Mouse (Mus musculus) forebrain, embryonic 13.5 days (tissue): ENCODE measurements around the gene Exoc2. TPM values are rescaled to one million over a fixed set of nuclear protein-coding genes. Genes with fewer than 3 reads are reported as not detected.

Experiments
- ATAC-seq: fragments of 200-750 bp; cut with Nextera tagmentation; 2 replicates; pipeline ENCODE4 v1.8.0; 2017
- H3K27ac ChIP-seq: fragments of 300-500 bp; sonication (generic); 2 replicates; pipeline ENCODE4 v1.5.1; 2015; ENCODE audit warnings: inconsistent platforms, mild to moderate bottlenecking, moderate library complexity
- H3K27me3 ChIP-seq: fragments of 300-500 bp; sonication (generic); 2 replicates; pipeline ENCODE4 v1.6.1; 2015; ENCODE audit warnings: mild to moderate bottlenecking, inconsistent platforms
- H3K36me3 ChIP-seq: fragments of 300-500 bp; sonication (generic); 2 replicates; pipeline ENCODE4 v1.6.1; 2015; ENCODE audit warnings: mild to moderate bottlenecking, inconsistent platforms; ENCODE audit not compliant: poor library complexity, severe bottlenecking
- H3K4me1 ChIP-seq: fragments of 300-500 bp; sonication (generic); 2 replicates; pipeline ENCODE4 v1.6.1; 2015; ENCODE audit warnings: inconsistent platforms
- H3K4me2 ChIP-seq: fragments of 300-500 bp; sonication (generic); 2 replicates; pipeline ENCODE4 v1.6.1; 2015; ENCODE audit warnings: inconsistent platforms, mild to moderate bottlenecking, moderate library complexity
- H3K4me3 ChIP-seq: fragments of 300-500 bp; sonication (generic); 2 replicates; pipeline ENCODE4 v1.5.1; 2015; ENCODE audit warnings: mild to moderate bottlenecking, inconsistent platforms
- H3K9ac ChIP-seq: fragments of 300-500 bp; sonication (generic); 2 replicates; pipeline ENCODE4 v1.6.1; 2015; ENCODE audit warnings: mild to moderate bottlenecking, inconsistent platforms
- H3K9me3 ChIP-seq: fragments of 300-500 bp; sonication (generic); replicated peaks from 2 replicates; pipeline ENCODE4 v1.6.1; 2016; ENCODE audit warnings: inconsistent platforms
- WGBS: fragments of 180-500 bp; shearing (Covaris S2); methylation state at CpG from one replicate; pipeline ENCODE4 v1.1.7; 2015; 5-methylcytosine and 5-hydroxymethylcytosine counted together
- polyA plus RNA-seq: library from polyadenylated mRNA; unstranded; fragments of >200 nt; fragmentation: Nextera tagmentation; extraction: Ambion mirVana; gene quantifications from 2 replicates; pipeline ENCODE4 v1.2.1, GENCODE M21; 2015

The Exoc2 gene
- polyA plus RNA-seq, 1 experiment from 2014 or later: 40.8 TPM

DNA sequence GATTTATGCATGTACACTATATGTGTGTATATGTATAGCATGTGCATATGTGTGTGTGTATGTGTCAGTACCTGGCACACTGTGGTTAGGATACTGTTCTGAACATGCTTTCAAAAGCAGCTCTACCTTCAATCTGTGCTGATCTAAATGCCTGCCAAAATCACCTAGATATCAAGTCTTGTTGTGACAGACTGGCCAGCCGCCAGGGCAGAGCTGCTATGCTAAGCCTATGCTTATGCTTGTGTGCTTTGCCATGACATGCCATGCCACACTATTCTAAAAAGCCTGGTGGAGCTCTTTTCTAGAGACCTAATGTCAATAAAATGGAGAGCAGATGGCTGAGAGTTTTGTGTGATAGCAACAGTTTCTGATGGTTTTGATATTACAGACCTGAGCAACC, 94.0 kb downstream of the Exoc2 start:
- H3K9ac ChIP-seq: no peak overlapping the region
- WGBS: 86% methylated on average over 1 of the region's 1 CpGs
- ATAC-seq: peak; percentile 81

DNA sequence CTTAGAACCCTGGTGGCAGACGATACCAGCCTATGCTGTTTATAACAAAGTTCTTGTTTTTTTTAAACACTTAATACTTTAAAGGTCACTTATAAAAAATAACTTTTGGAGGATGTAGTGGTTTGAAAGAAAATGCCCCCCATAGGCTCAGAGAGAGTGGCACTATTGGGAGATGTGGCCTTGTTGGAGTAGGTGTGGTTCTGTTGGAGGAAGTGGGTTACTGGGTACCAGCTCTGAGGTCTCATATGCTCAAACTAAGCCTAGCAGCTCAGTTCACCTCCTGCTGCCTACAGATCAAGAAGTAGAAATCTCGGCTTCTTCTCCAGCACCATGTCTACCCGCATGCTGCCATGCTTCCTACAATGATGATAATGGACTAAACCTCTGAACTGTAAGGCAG, 98.1 kb downstream of the Exoc2 start:
- H3K4me2 ChIP-seq: no peak overlapping the region
- 95% methylated on average over 3 of the region's 3 CpGs for WGBS
- no peak for ATAC-seq
- no peak overlapping the region for H3K9ac ChIP-seq
- H3K27ac ChIP-seq: no peak overlapping the region
- H3K36me3 ChIP-seq: peaks cover 42% of the 10 kb centered on the region
- no peak overlapping the region for H3K4me3 ChIP-seq
- no peaks in the 10 kb centered on the region for H3K27me3 ChIP-seq
- no peaks in the 10 kb centered on the region for H3K9me3 ChIP-seq
- no peaks in the 10 kb centered on the region for H3K4me1 ChIP-seq

More for the DNA sequence above, 94.0 kb downstream of the Exoc2 start:
- H3K27me3 ChIP-seq: no peaks in the 10 kb centered on the region
- no peak overlapping the region for H3K27ac ChIP-seq
- H3K36me3 ChIP-seq: peaks cover 34% of the 10 kb centered on the region
- no peaks in the 10 kb centered on the region for H3K9me3 ChIP-seq
- H3K4me3 ChIP-seq: no peak overlapping the region
- no peaks in the 10 kb centered on the region for H3K4me1 ChIP-seq
- no peak overlapping the region for H3K4me2 ChIP-seq

DNA sequence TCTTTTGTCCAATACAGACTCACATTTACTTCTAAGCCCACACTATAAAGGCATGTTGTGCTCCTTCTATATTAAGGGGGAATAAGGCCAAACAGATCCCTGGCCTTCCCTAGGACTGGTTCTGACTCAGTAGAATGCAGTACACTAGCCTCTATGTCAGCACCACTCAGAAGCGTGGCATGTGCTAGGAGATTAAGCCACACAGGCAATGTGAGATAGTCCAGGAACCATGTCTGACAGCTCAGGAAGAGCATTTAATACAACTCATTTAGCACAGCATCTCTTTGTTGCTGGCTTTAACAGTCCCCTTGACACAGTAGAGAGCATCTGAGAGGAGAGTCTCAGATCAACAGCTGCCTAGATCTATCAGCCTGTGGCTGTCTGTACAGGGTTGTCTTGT, 100.4 kb downstream of the Exoc2 start:
- WGBS: 81% methylated on average over 1 of the region's 1 CpGs
- H3K4me3 ChIP-seq: no peak overlapping the region
- peaks cover 55% of the 10 kb centered on the region for H3K36me3 ChIP-seq
- H3K27ac ChIP-seq: no peak overlapping the region
- H3K4me2 ChIP-seq: no peak overlapping the region
- H3K27me3 ChIP-seq: no peaks in the 10 kb centered on the region
- no peak for ATAC-seq
- no peak overlapping the region for H3K9ac ChIP-seq
- no peaks in the 10 kb centered on the region for H3K9me3 ChIP-seq
- H3K4me1 ChIP-seq: no peaks in the 10 kb centered on the region

DNA sequence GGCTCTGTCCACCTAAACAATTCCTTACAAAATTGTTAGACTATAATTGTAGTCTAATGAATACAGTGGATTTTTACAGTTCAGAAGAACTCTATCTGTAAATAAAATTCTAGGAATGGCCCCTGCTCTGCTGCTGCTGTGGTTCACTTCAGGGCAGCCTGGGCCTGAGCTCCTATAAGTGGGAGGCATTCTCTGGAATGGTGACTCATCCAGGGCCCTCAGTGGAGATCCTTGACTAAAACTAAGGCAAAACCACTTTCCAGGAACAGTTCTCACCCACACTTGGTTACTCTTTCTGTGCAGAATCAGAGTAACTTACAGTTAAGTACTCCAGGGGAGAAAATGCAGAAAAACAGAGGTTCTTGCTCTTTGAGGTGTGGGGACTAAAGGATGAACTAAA, 108.4 kb downstream of the Exoc2 start:
- H3K27ac ChIP-seq: no peak overlapping the region
- H3K27me3 ChIP-seq: no peaks in the 10 kb centered on the region
- no peak for ATAC-seq

DNA sequence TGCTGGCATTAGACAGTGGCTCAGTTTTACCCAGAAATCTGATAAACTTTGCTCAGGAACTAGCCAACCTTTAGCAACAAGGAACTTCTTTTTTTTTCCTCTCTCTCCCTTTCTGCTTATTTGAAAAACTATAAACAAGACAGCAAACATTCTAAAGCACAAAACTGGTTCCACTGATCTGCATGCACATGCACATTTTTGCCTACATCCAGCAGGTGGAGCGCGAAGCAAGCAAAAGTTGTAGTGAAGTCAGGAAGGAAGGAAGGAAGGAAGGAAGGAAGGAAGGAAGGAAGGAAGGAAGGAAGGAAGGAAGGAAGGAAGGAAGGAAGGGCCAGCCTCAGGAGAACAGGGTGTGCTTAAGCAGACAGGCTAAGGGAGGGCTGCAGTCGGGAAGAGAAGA, 109.9 kb downstream of the Exoc2 start:
- no peak for ATAC-seq

More for the DNA sequence above, 108.4 kb downstream of the Exoc2 start:
- Histone ChIP-seq H3K4me3 (no peak overlapping the region), H3K4me1 (no peaks in the 10 kb centered on the region), H3K9ac (no peak overlapping the region), H3K4me2 (no peak overlapping the region), H3K9me3 (no peaks in the 10 kb centered on the region), H3K36me3 (peaks cover 38% of the 10 kb centered on the region)

DNA sequence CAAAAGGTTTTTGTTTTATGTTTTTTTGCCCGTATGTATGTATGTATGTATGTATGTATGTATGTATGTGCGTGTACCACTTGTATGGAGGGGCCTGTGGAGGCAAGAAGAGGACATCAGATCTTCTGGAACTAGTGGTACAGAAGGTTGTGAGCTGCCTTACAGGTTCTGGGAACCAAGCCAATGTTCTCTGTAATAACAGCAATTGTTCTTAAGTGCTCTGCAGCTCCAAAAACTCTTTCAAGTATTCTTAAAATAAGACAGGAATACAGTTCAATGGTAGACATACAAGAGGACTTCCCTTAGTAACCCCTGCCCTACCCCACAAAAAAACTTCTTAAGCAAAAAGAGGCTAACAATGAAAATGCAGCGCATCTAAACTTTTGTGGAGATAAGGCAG, 115.5 kb downstream of the Exoc2 start:
- peaks cover 36% of the 10 kb centered on the region for H3K36me3 ChIP-seq
- WGBS: 82% methylated on average over 3 of the region's 3 CpGs
- no peaks in the 10 kb centered on the region for H3K4me1 ChIP-seq
- no peaks in the 10 kb centered on the region for H3K27me3 ChIP-seq
- no peak overlapping the region for H3K4me3 ChIP-seq
- no peak for ATAC-seq
- H3K9me3 ChIP-seq: no peaks in the 10 kb centered on the region
- no peak overlapping the region for H3K27ac ChIP-seq
- H3K4me2 ChIP-seq: no peak overlapping the region
- no peak overlapping the region for H3K9ac ChIP-seq

More for the DNA sequence above, 109.9 kb downstream of the Exoc2 start:
- Histone ChIP-seq H3K4me3 (no peak overlapping the region), H3K36me3 (peaks cover 29% of the 10 kb centered on the region), H3K27ac (no peak overlapping the region), H3K9me3 (no peaks in the 10 kb centered on the region), H3K4me2 (no peak overlapping the region), H3K27me3 (no peaks in the 10 kb centered on the region), H3K4me1 (no peaks in the 10 kb centered on the region), H3K9ac (no peak overlapping the region)
- 81% methylated on average over 3 of the region's 3 CpGs for WGBS

DNA sequence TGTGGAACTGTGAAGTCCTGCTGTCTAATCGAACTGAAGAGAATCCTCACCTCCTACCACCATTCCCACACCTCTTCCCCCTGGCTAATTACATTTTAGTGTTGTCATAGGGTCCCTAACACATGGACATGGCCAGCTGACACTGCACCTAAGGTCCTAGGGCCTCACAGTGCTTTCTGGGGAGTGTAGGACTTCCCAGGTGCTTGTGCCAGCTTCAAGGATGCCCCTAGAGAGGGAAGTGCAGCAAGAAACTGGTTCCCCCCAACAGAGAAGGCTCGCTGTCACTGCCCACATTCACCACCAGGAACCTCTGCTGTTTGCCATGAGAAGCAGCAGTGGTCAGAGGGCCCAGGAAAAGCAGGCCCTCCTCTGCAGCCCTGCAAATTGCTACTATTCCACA, 123.2 kb downstream of the Exoc2 start:
- WGBS: 82% methylated on average over 2 of the region's 2 CpGs
- Histone ChIP-seq H3K27me3 (no peaks in the 10 kb centered on the region), H3K36me3 (peaks cover 16% of the 10 kb centered on the region), H3K4me2 (no peak overlapping the region), H3K4me1 (peaks cover 5% of the 10 kb centered on the region; the same call in 1 of the 2 replicates), H3K9me3 (no peaks in the 10 kb centered on the region), H3K4me3 (no peak overlapping the region), H3K27ac (no peak overlapping the region), H3K9ac (no peak overlapping the region)
- no peak for ATAC-seq

DNA sequence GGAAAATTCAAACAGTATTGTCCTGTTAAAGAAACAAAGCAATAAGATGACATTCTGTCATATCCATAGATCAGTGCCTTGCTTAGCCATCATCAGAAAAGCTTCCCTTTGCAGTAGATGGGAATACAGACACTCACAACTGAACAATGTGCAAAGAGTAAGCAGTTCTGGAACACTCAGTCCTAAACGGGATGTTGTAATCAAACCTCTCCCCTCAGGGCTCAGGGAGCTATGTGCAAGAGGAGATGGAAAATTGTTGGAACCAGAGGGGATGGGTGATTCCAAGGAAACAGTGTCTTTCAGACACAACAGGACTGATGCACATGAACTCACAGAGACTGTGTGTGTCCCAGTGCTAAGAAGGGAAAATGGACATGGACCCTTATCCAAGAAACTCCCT, 125.9 kb downstream of the Exoc2 start:
- H3K4me3 ChIP-seq: no peak overlapping the region
- no peaks in the 10 kb centered on the region for H3K9me3 ChIP-seq
- ATAC-seq: no peak
- no peak overlapping the region for H3K9ac ChIP-seq
- H3K27me3 ChIP-seq: no peaks in the 10 kb centered on the region
- H3K27ac ChIP-seq: no peak overlapping the region
- H3K4me1 ChIP-seq: peaks cover 5% of the 10 kb centered on the region; the same call in 1 of the 2 replicates
- H3K36me3 ChIP-seq: peaks cover 11% of the 10 kb centered on the region; the same call in 1 of the 2 replicates
- no peak overlapping the region for H3K4me2 ChIP-seq
- WGBS: 8% methylated on average over 1 of the region's 1 CpGs

DNA sequence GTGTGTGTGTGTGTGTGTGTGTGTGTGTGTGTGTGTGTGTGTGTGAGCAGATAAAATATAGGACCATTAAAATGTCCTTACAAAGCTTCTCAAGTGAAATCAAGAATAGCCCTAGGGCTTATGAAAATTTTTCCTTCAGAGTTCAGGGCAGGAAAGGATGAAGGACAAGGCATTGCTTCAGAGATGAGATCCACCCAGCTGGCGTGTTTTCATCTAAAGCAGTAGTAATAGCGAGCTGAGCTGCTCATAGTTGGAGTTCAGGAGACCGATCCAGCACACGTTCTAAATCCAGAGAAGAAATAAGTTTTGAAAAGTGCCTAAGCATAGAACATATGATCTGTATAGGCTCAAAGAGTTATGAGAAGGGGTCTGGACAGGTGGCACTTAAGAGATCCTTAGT, 127.4 kb downstream of the Exoc2 start:
- ATAC-seq: no peak
- Histone ChIP-seq H3K4me1 (peaks cover 5% of the 10 kb centered on the region; the same call in 1 of the 2 replicates), H3K4me3 (no peak overlapping the region), H3K9me3 (no peaks in the 10 kb centered on the region), H3K9ac (no peak overlapping the region), H3K27me3 (no peaks in the 10 kb centered on the region), H3K36me3 (peaks cover 16% of the 10 kb centered on the region; the same call in 1 of the 2 replicates), H3K27ac (no peak overlapping the region), H3K4me2 (no peak overlapping the region)
- 94% methylated on average over 4 of the region's 4 CpGs for WGBS

DNA sequence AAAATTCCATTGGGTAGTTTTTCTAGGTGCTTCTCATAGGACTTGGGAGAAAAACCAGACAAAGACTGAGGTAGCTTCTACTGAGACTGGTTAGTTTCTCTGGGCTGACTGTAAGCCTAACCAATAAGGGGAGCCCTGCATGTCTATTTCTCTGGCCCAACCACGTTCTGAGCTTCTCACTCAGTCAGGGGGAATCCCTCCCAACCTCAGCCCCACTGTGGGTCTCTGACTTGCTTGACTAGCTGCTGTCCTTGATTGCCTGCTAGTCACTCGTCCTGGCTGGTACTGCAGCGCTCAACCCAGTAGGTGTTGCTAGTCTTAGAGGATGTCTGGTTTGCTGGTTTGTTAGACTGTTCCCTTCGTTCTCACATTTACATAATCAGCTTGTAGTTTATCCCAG, 130.8 kb downstream of the Exoc2 start:
- 88% methylated on average over 4 of the region's 4 CpGs for WGBS
- no peak overlapping the region for H3K27ac ChIP-seq
- no peak overlapping the region for H3K4me2 ChIP-seq

DNA sequence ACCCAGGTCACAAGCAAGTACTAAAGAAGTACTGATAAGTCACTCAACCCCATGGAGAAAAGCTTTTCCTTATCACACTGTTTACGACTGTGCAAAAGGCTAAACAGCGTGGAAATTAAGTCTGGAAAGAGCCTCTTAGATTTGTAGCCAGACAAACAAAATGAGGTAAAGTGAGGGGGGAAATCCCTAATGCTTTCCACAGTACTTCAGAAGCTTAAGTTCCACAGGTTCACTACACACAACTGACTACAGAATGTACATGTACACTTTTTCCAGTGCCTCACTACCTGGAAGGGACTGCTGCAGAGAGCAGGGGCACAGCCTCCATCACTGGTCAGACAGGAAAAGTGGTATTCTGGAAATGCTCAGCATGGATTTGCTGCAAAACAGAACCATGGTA, 132.1 kb downstream of the Exoc2 start:
- H3K4me2 ChIP-seq: no peak overlapping the region
- no peak overlapping the region for H3K9ac ChIP-seq
- H3K9me3 ChIP-seq: no peaks in the 10 kb centered on the region
- no peaks in the 10 kb centered on the region for H3K27me3 ChIP-seq
- no peaks in the 10 kb centered on the region for H3K4me1 ChIP-seq
- peaks cover 24% of the 10 kb centered on the region; the same call in 1 of the 2 replicates for H3K36me3 ChIP-seq
- 94% methylated on average over 2 of the region's 2 CpGs for WGBS
- H3K27ac ChIP-seq: no peak overlapping the region
- ATAC-seq: no peak
- H3K4me3 ChIP-seq: no peak overlapping the region

More for the DNA sequence above, 130.8 kb downstream of the Exoc2 start:
- Histone ChIP-seq H3K9me3 (no peaks in the 10 kb centered on the region), H3K9ac (no peak overlapping the region), H3K4me3 (no peak overlapping the region), H3K4me1 (peaks cover 2% of the 10 kb centered on the region; the same call in 1 of the 2 replicates), H3K27me3 (no peaks in the 10 kb centered on the region), H3K36me3 (peaks cover 24% of the 10 kb centered on the region; the same call in 1 of the 2 replicates)
- no peak for ATAC-seq

DNA sequence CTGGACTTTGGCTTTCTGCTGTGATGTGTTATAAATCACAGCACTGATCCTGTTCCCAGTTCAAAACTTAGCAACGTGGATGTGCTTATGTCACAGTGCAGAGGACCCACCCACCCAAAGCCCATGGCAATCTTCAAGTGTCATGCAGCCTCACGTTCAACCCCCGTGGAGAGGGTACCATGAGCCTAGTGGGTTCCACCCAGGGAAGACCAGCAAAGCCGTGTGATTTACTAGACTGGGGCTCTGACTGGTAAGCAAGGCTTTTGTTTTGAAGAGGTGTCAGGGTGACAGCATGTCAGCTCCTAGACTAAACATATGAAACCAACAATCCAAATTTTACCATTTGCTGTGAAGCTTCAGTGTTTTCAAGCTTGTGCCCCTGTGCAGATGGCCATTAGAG, 132.6 kb downstream of the Exoc2 start:
- H3K27me3 ChIP-seq: no peaks in the 10 kb centered on the region
- 93% methylated on average over 4 of the region's 4 CpGs for WGBS
- no peak overlapping the region for H3K4me2 ChIP-seq
- H3K4me1 ChIP-seq: no peaks in the 10 kb centered on the region
- no peaks in the 10 kb centered on the region for H3K9me3 ChIP-seq
- no peak overlapping the region for H3K4me3 ChIP-seq
- ATAC-seq: no peak
- no peak overlapping the region for H3K9ac ChIP-seq
- H3K27ac ChIP-seq: no peak overlapping the region
- H3K36me3 ChIP-seq: peaks cover 24% of the 10 kb centered on the region; the same call in 1 of the 2 replicates

DNA sequence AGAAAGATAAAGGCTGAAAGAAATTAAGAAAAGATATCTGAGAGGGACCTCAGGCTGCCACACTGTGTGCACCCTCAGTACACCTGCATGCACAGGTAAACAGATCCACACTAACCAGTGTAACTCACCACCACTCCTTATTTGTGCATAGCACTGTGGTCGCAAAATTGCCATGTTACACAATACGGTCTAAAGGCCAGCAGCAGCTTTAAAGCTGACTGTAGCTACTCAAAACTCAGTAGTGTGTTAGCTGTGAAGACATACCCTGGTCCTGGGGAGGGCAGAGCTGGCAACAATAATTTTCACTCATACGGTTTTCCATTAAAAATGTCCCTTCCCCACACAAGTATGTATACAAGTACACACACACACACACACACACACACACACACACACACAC, 133.2 kb downstream of the Exoc2 start:
- no peak for ATAC-seq
- no peak overlapping the region for H3K4me2 ChIP-seq
- no peaks in the 10 kb centered on the region for H3K4me1 ChIP-seq
- H3K9me3 ChIP-seq: no peaks in the 10 kb centered on the region
- no peaks in the 10 kb centered on the region for H3K27me3 ChIP-seq
- no peak overlapping the region for H3K9ac ChIP-seq
- H3K4me3 ChIP-seq: no peak overlapping the region
- no peak overlapping the region for H3K27ac ChIP-seq
- H3K36me3 ChIP-seq: peaks cover 24% of the 10 kb centered on the region; the same call in 1 of the 2 replicates
- WGBS: 93% methylated on average over 3 of the region's 3 CpGs
